Mouse (Mus musculus) limb, embryonic 10.5 days (tissue): Measurements from ENCODE around the gene Phlpp1. TPM values are rescaled to one million over a fixed set of nuclear protein-coding genes. Genes with fewer than 3 reads are reported as not detected.

Experiments used
- DNase-seq: peaks from one replicate; pipeline ENCODE4 v3.0.0-alpha.2; 2017; ENCODE audit warnings: low spot score
- H3K27ac ChIP-seq: fragments of 300-500 bp; sonication (generic); 2 replicates; pipeline ENCODE4 v1.5.1; 2016; ENCODE audit warnings: mild to moderate bottlenecking
- H3K27me3 ChIP-seq: fragments of 300-500 bp; sonication (generic); 2 replicates; pipeline ENCODE4 v1.6.1; 2016; ENCODE audit warnings: low read depth, mild to moderate bottlenecking; ENCODE audit not compliant: poor library complexity, severe bottlenecking
- H3K36me3 ChIP-seq: fragments of 300-500 bp; sonication (generic); 2 replicates; pipeline ENCODE4 v1.6.1; 2016; ENCODE audit warnings: mild to moderate bottlenecking, moderate library complexity
- H3K4me1 ChIP-seq: fragments of 300-500 bp; sonication (generic); 2 replicates; pipeline ENCODE4 v1.6.1; 2016
- H3K4me3 ChIP-seq: fragments of 300-500 bp; sonication (generic); 2 replicates; pipeline ENCODE4 v1.5.1; 2016; ENCODE audit warnings: mild to moderate bottlenecking, moderate library complexity
- H3K9me3 ChIP-seq: fragments of 300-500 bp; sonication (generic); replicated peaks from 2 replicates; pipeline ENCODE4 v1.6.1; 2016; ENCODE audit warnings: mild to moderate bottlenecking
- WGBS: fragments of 180-500 bp; shearing (Covaris S2); methylation state at CpG from one replicate; pipeline ENCODE4 v1.1.7; 2016; 5-methylcytosine and 5-hydroxymethylcytosine counted together
- polyA plus RNA-seq: library from polyadenylated mRNA; unstranded; fragments of >200 nt; fragmentation: Nextera tagmentation; extraction: Ambion mirVana; gene quantifications from 2 replicates; pipeline ENCODE4 v1.2.1, GENCODE M21; 2016

Phlpp1 gene
- polyA plus RNA-seq, 1 experiment from 2014 or later: 2.8 TPM

GRCm38 (mm10) chr1:106320583-106320982 lies 149.0 kb downstream of the Phlpp1 start:
- no peaks in the 10 kb centered on the region for H3K4me1 ChIP-seq
- DNase-seq: no peak
- 78% methylated on average over 1 of the region's 1 CpGs for WGBS
- no peaks in the 10 kb centered on the region for H3K9me3 ChIP-seq
- H3K36me3 ChIP-seq: no peaks in the 10 kb centered on the region
- H3K27me3 ChIP-seq: no peaks in the 10 kb centered on the region
- H3K27ac ChIP-seq: no peak overlapping the region
- H3K4me3 ChIP-seq: no peak overlapping the region

- Histone ChIP-seq H3K4me1 (no peaks in the 10 kb centered on the region), H3K27me3 (no peaks in the 10 kb centered on the region), H3K9me3 (no peaks in the 10 kb centered on the region), H3K36me3 (no peaks in the 10 kb centered on the region), H3K27ac (no peak overlapping the region), H3K4me3 (no peak overlapping the region)
- no peak for DNase-seq
- WGBS: 92% methylated on average over 8 of the region's 8 CpGs
Observed at GRCm38 (mm10) chr1:106321432-106322126, 150.0 kb downstream of the Phlpp1 start.

- no peak overlapping the region for H3K27ac ChIP-seq
- DNase-seq: no peak
- H3K27me3 ChIP-seq: no peaks in the 10 kb centered on the region
- no peaks in the 10 kb centered on the region for H3K4me1 ChIP-seq
- H3K36me3 ChIP-seq: no peaks in the 10 kb centered on the region
- no peak overlapping the region for H3K4me3 ChIP-seq
- whole genome bisulfite sequencing: 75% methylated on average over 2 of the region's 2 CpGs
- no peaks in the 10 kb centered on the region for H3K9me3 ChIP-seq
Observed at GRCm38 (mm10) chr1:106326691-106327090, 155.1 kb downstream of the Phlpp1 start.

- WGBS: 94% methylated on average over 3 of the region's 3 CpGs
Observed at GRCm38 (mm10) chr1:106342100-106342499, 170.5 kb downstream of the Phlpp1 start.

GRCm38 (mm10) chr1:106345265-106345664 lies 173.7 kb downstream of the Phlpp1 start:
- DNase-seq: no peak
- Histone ChIP-seq H3K27me3 (no peaks in the 10 kb centered on the region), H3K4me3 (no peak overlapping the region), H3K36me3 (0 out of 2 replicates have a peak, but pooled peaks cover 2% of the 10 kb centered on the region), H3K4me1 (no peaks in the 10 kb centered on the region), H3K9me3 (no peaks in the 10 kb centered on the region), H3K27ac (no peak overlapping the region)
- 95% methylated on average over 2 of the region's 2 CpGs for WGBS

More at GRCm38 (mm10) chr1:106342100-106342499, 170.5 kb downstream of the Phlpp1 start:
- no peaks in the 10 kb centered on the region for H3K9me3 ChIP-seq
- H3K4me3 ChIP-seq: no peak overlapping the region
- H3K27ac ChIP-seq: no peak overlapping the region
- H3K36me3 ChIP-seq: peaks cover 5% of the 10 kb centered on the region; the same call in 1 of the 2 replicates
- no peaks in the 10 kb centered on the region for H3K4me1 ChIP-seq
- DNase-seq: no peak
- H3K27me3 ChIP-seq: no peaks in the 10 kb centered on the region

- Histone ChIP-seq H3K36me3 (0 out of 2 replicates have a peak, but pooled peaks cover 4% of the 10 kb centered on the region), H3K4me1 (no peaks in the 10 kb centered on the region; the same call in 1 of the 2 replicates), H3K9me3 (no peaks in the 10 kb centered on the region), H3K27me3 (no peaks in the 10 kb centered on the region), H3K4me3 (no peak overlapping the region), H3K27ac (no peak overlapping the region)
- DNase-seq: no peak
- 91% methylated on average over 3 of the region's 3 CpGs for WGBS
Observed at GRCm38 (mm10) chr1:106346776-106347175, 175.2 kb downstream of the Phlpp1 start.

GRCm38 (mm10) chr1:106349116-106349515 lies 177.6 kb downstream of the Phlpp1 start:
- Histone ChIP-seq H3K27ac (no peak overlapping the region), H3K36me3 (0 out of 2 replicates have a peak, but pooled peaks cover 2% of the 10 kb centered on the region), H3K9me3 (no peaks in the 10 kb centered on the region), H3K4me1 (no peaks in the 10 kb centered on the region; the same call in 1 of the 2 replicates), H3K27me3 (no peaks in the 10 kb centered on the region), H3K4me3 (no peak overlapping the region)
- DNase-seq: no peak
- 91% methylated on average over 3 of the region's 3 CpGs for WGBS

GRCm38 (mm10) chr1:106351512-106351911 lies 180.0 kb downstream of the Phlpp1 start:
- Histone ChIP-seq H3K27me3 (no peaks in the 10 kb centered on the region), H3K4me3 (no peak overlapping the region), H3K9me3 (no peaks in the 10 kb centered on the region), H3K27ac (no peak overlapping the region), H3K4me1 (no peaks in the 10 kb centered on the region; the same call in 1 of the 2 replicates), H3K36me3 (0 out of 2 replicates have a peak, but pooled peaks cover 2% of the 10 kb centered on the region)
- DNase-seq: no peak
- WGBS: 39% methylated on average over 2 of the region's 2 CpGs

- 90% methylated on average over 2 of the region's 2 CpGs for WGBS
- Histone ChIP-seq H3K4me1 (no peaks in the 10 kb centered on the region; the same call in 1 of the 2 replicates), H3K4me3 (no peak overlapping the region), H3K36me3 (0 out of 2 replicates have a peak, but pooled peaks cover 2% of the 10 kb centered on the region), H3K27ac (no peak overlapping the region), H3K27me3 (no peaks in the 10 kb centered on the region), H3K9me3 (no peaks in the 10 kb centered on the region)
- DNase-seq: no peak
Observed at GRCm38 (mm10) chr1:106352801-106353511, 181.4 kb downstream of the Phlpp1 start.

- 89% methylated on average over 4 of the region's 4 CpGs for WGBS
- no peaks in the 10 kb centered on the region; the same call in 1 of the 2 replicates for H3K4me1 ChIP-seq
- H3K27me3 ChIP-seq: no peaks in the 10 kb centered on the region
- H3K4me3 ChIP-seq: no peak overlapping the region
- no peaks in the 10 kb centered on the region for H3K9me3 ChIP-seq
- no peak overlapping the region for H3K27ac ChIP-seq
- 0 out of 2 replicates have a peak, but pooled peaks cover 2% of the 10 kb centered on the region for H3K36me3 ChIP-seq
- no peak for DNase-seq
Observed at GRCm38 (mm10) chr1:106353993-106354392, 182.4 kb downstream of the Phlpp1 start.

- 0 out of 2 replicates have a peak, but pooled peaks cover 2% of the 10 kb centered on the region for H3K36me3 ChIP-seq
- H3K9me3 ChIP-seq: no peaks in the 10 kb centered on the region
- H3K27me3 ChIP-seq: no peaks in the 10 kb centered on the region
- H3K4me3 ChIP-seq: no peak overlapping the region
- no peaks in the 10 kb centered on the region for H3K4me1 ChIP-seq
- no peak for DNase-seq
- H3K27ac ChIP-seq: no peak overlapping the region
Observed at GRCm38 (mm10) chr1:106359474-106359873, 187.9 kb downstream of the Phlpp1 start.

- no peak overlapping the region for H3K27ac ChIP-seq
- WGBS: 86% methylated on average over 3 of the region's 3 CpGs
- no peak for DNase-seq
Observed at GRCm38 (mm10) chr1:106362841-106363604, 191.5 kb downstream of the Phlpp1 start.

More at GRCm38 (mm10) chr1:106362841-106363604, 191.5 kb downstream of the Phlpp1 start:
- Histone ChIP-seq H3K4me1 (no peaks in the 10 kb centered on the region), H3K27me3 (no peaks in the 10 kb centered on the region), H3K36me3 (0 out of 2 replicates have a peak, but pooled peaks cover 2% of the 10 kb centered on the region), H3K4me3 (no peak overlapping the region), H3K9me3 (no peaks in the 10 kb centered on the region)
